Mouse (Mus musculus) cerebellum, adult 8-10 months (tissue): ENCODE measurements around the gene Tmem164.

Source experiments
- DNase-seq: peaks from one replicate; pipeline ENCODE4 v3.0.0; 2022

Gene Tmem164

GRCm38 (mm10) chrX:142832221-142832620 lies 151.0 kb downstream of the Tmem164 start:
- no peak for DNase-seq

- DNase-seq: no peak
Measured at GRCm38 (mm10) chrX:142833164-142833796, 152.1 kb downstream of the Tmem164 start.

- no peak for DNase-seq
Measured at GRCm38 (mm10) chrX:142834807-142835206, 153.6 kb downstream of the Tmem164 start.

- no peak for DNase-seq
Measured at GRCm38 (mm10) chrX:142836399-142836798, 155.2 kb downstream of the Tmem164 start.

GRCm38 (mm10) chrX:142837316-142837715 lies 156.1 kb downstream of the Tmem164 start:
- no peak for DNase-seq

- no peak for DNase-seq
Measured at GRCm38 (mm10) chrX:142838841-142839240, 157.6 kb downstream of the Tmem164 start.

- DNase-seq: no peak
Measured at GRCm38 (mm10) chrX:142839411-142839810, 158.2 kb downstream of the Tmem164 start.

- DNase-seq: no peak
Measured at GRCm38 (mm10) chrX:142841916-142842315, 160.7 kb downstream of the Tmem164 start.

- no peak for DNase-seq
Measured at GRCm38 (mm10) chrX:142846266-142846665, 165.1 kb downstream of the Tmem164 start.

- no peak for DNase-seq
Measured at GRCm38 (mm10) chrX:142848032-142848431, 166.8 kb downstream of the Tmem164 start.

GRCm38 (mm10) chrX:142869844-142870243 lies 188.6 kb downstream of the Tmem164 start:
- DNase-seq: no peak

- no peak for DNase-seq
Measured at GRCm38 (mm10) chrX:142882255-142882654, 201.0 kb downstream of the Tmem164 start.

- no peak for DNase-seq
Measured at GRCm38 (mm10) chrX:142883593-142883992, 202.4 kb downstream of the Tmem164 start.

- DNase-seq: no peak
Measured at GRCm38 (mm10) chrX:142885962-142886361, 204.8 kb downstream of the Tmem164 start.
